Mouse (Mus musculus): ENCODE measurements at regions not wholly inside any gene's neighbourhood (a gene's known extent, or its start where the extent isn't known, plus 50 kb on each side); places are given as distances from the start of the nearest gene placed in this dataset.
A peak's percentile ranks its signal among the peaks of the same experiment; 100 is the strongest.

- DNase-seq (ENCODE audit: low spot score), result no peak
Measured at GRCm38 (mm10) chr10:37079535-37079934, 59.2 kb downstream of the Marcks start.

DNA sequence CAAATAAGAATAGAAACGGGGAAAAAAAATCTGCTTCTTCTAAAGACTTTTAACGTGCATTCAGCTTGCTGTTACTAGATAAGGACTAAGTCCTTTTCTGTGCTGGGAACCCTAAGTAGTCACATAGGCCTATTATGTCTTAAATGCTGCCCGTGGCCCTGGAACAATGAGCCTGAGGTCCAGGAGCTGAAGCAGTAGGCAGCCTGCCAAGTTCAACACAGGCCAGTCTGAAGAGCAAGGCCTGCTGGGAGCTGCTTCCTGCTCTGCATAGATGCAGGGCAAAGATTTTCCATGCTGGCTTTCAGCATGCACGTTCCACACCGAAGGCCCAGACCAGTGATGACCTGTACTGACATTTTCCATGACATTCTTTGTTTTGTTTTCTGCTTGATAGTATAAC lies 60.3 kb downstream of the Marcks start:
- peak; percentile 74 for DNase-seq (ENCODE audit: low spot score)

DNA sequence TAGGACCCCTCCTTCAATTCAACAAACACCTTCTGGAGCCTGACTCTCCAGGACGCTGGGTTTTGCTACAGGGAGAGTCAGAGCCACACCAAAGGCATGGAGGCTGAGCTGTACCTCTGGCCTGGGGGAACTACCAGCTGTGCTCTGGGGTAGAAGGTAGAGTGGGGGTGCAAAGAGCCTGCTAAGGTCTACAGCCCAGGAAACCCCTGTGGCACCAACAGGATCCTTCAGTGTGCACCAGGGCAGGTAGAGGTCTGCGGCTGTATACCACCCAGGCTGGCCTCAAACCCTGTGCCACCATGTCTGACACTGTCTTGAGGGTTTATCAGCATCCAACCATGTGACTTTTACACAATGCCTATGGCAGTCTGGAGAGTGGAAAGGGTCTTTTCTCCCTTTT lies 61.0 kb downstream of the Marcks start:
- DNase-seq (ENCODE audit: low spot score), result no peak

- peak; percentile 55 for DNase-seq (ENCODE audit: low spot score)
Measured at GRCm38 (mm10) chr10:37072834-37073233, 65.9 kb downstream of the Marcks start.

- no peak for DNase-seq (ENCODE audit: low spot score)
Measured at GRCm38 (mm10) chr10:37072061-37072460, 66.7 kb downstream of the Marcks start.

GRCm38 (mm10) chr10:37071420-37071819 lies 67.3 kb downstream of the Marcks start:
- DNase-seq (ENCODE audit: low spot score), result no peak
